Mouse (Mus musculus) limb, embryonic 15.5 days (tissue): ENCODE results near the gene Lin7c. TPM values are rescaled to one million over a fixed set of nuclear protein-coding genes. Genes with fewer than 3 reads are reported as not detected.

Experiments used
- ATAC-seq: fragments of 200-750 bp; cut with Nextera tagmentation; 2 replicates; pipeline ENCODE4 v1.8.0; 2017; ENCODE audit warnings: low read depth, moderate TSS enrichment; ENCODE audit not compliant: insufficient number of reproducible peaks, low FRiP score, low TSS enrichment
- H3K27ac ChIP-seq: fragments of 300-500 bp; sonication (generic); 2 replicates; pipeline ENCODE4 v1.5.1; 2015; ENCODE audit warnings: moderate library complexity, mild to moderate bottlenecking, inconsistent platforms
- H3K27me3 ChIP-seq: fragments of 300-500 bp; sonication (generic); 2 replicates; pipeline ENCODE4 v1.6.1; 2015; ENCODE audit warnings: inconsistent platforms
- H3K36me3 ChIP-seq: fragments of 300-500 bp; sonication (generic); 2 replicates; pipeline ENCODE4 v1.6.1; 2015; ENCODE audit warnings: inconsistent platforms
- H3K4me1 ChIP-seq: fragments of 300-500 bp; sonication (generic); 2 replicates; pipeline ENCODE4 v1.6.1; 2015; ENCODE audit warnings: inconsistent platforms
- H3K4me2 ChIP-seq: fragments of 300-500 bp; sonication (generic); 2 replicates; pipeline ENCODE4 v1.6.1; 2015; ENCODE audit warnings: mild to moderate bottlenecking, inconsistent platforms
- H3K4me3 ChIP-seq: fragments of 300-500 bp; sonication (generic); 2 replicates; pipeline ENCODE4 v1.5.1; 2015; ENCODE audit warnings: mild to moderate bottlenecking, inconsistent platforms
- H3K9ac ChIP-seq: fragments of 300-500 bp; sonication (generic); 2 replicates; pipeline ENCODE4 v1.6.1; 2015; ENCODE audit warnings: inconsistent platforms
- H3K9me3 ChIP-seq: fragments of 300-500 bp; sonication (generic); 2 replicates; pipeline ENCODE4 v1.6.1; 2016; ENCODE audit warnings: inconsistent platforms
- WGBS: fragments of 180-500 bp; shearing (Covaris S2); methylation state at CpG from one replicate; pipeline ENCODE4 v1.1.7; 2015; 5-methylcytosine and 5-hydroxymethylcytosine counted together
- polyA plus RNA-seq: library from polyadenylated mRNA; unstranded; fragments of >200 nt; fragmentation: Nextera tagmentation; extraction: Ambion mirVana; gene quantifications from 2 replicates; pipeline ENCODE4 v1.2.1, GENCODE M21; 2015

Lin7c gene
- polyA plus RNA-seq, 1 experiment from 2014 or later = 55.2 TPM

DNA sequence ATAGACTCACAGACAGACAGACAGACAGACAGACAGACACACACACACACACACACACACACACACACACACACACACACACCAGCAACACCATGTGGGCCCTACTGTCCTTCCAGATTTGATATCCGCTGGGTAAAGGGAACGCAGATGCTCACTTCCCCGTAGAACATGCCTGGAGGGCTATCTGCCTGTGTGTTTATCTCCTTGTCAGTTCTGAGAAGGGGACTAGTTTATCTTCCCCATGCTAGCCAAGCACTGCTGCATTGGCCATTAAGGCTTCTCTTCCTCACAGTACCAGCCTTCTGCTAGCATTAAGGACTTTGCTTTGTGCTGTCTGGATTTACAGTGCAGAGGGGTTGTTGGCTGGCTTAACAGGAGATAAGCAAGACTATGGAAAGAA is 38.6 kb downstream of the Lin7c start:
- Histone ChIP-seq H3K4me1 (peaks cover 20% of the 10 kb centered on the region), H3K27me3 (no peaks in the 10 kb centered on the region), H3K36me3 (peaks cover 5% of the 10 kb centered on the region; the same call in 1 of the 2 replicates), H3K9me3 (no peaks in the 10 kb centered on the region), H3K4me2 (no peak overlapping the region), H3K4me3 (no peak overlapping the region), H3K27ac (no peak overlapping the region), H3K9ac (no peak overlapping the region)
- no peak for ATAC-seq
- 67% methylated on average over 3 of the region's 3 CpGs for WGBS

- ATAC-seq = no peak
- Histone ChIP-seq H3K4me1 (peaks cover 20% of the 10 kb centered on the region), H3K36me3 (peaks cover 5% of the 10 kb centered on the region; the same call in 1 of the 2 replicates), H3K27me3 (no peaks in the 10 kb centered on the region), H3K27ac (no peak overlapping the region), H3K9me3 (no peaks in the 10 kb centered on the region), H3K4me3 (no peak overlapping the region), H3K4me2 (no peak overlapping the region), H3K9ac (no peak overlapping the region)
- WGBS = 92% methylated on average over 5 of the region's 5 CpGs
Observed at GRCm38 (mm10) chr2:109930366-109930765, 39.7 kb downstream of the Lin7c start.

- no peaks in the 10 kb centered on the region for H3K9me3 ChIP-seq
- H3K9ac ChIP-seq = no peak overlapping the region
- no peak for ATAC-seq
- no peak overlapping the region for H3K4me2 ChIP-seq
- H3K27me3 ChIP-seq = no peaks in the 10 kb centered on the region
- H3K36me3 ChIP-seq = peaks cover 3% of the 10 kb centered on the region; the same call in 1 of the 2 replicates
- H3K4me3 ChIP-seq = no peak overlapping the region
- WGBS = 94% methylated on average over 4 of the region's 4 CpGs
- H3K4me1 ChIP-seq = peaks cover 20% of the 10 kb centered on the region
- no peak overlapping the region for H3K27ac ChIP-seq
Observed at GRCm38 (mm10) chr2:109930771-109931170, 40.1 kb downstream of the Lin7c start.

GRCm38 (mm10) chr2:109931978-109932780 is 41.5 kb downstream of the Lin7c start:
- Histone ChIP-seq H3K27me3 (no peaks in the 10 kb centered on the region), H3K27ac (no peak overlapping the region; the same call in 1 of the 2 replicates), H3K4me3 (no peak overlapping the region), H3K4me1 (peaks cover 20% of the 10 kb centered on the region), H3K9ac (no peak overlapping the region), H3K36me3 (no peaks in the 10 kb centered on the region), H3K9me3 (no peaks in the 10 kb centered on the region), H3K4me2 (0 out of 2 replicates have a peak overlapping the region, but pooled peaks have one; percentile 20)
- 18% methylated on average over 13 of the region's 13 CpGs for WGBS
- no peak for ATAC-seq

DNA sequence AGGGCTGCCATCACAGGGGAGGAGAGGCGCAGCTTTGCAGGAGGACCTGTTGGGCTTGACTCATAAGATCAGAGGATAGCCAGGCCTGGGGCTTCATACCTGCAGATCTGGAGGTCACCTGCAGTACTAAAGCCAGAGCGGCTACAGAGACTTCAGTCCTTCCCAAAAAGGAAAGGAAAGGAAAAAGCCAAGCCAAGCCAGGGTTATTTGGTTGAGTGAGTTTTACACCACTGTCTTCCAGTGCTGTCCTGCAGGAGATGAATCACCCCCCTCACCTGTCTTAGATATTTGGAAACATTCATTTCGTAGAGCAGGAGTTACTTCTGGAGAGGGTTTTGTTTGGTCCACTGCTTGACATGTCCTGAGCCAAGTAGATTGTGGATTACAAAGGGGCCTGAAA is 42.5 kb downstream of the Lin7c start:
- Histone ChIP-seq H3K27me3 (no peaks in the 10 kb centered on the region), H3K4me1 (peaks cover 20% of the 10 kb centered on the region), H3K27ac (no peak overlapping the region), H3K4me3 (no peak overlapping the region), H3K36me3 (no peaks in the 10 kb centered on the region), H3K9me3 (no peaks in the 10 kb centered on the region), H3K9ac (no peak overlapping the region), H3K4me2 (no peak overlapping the region)
- WGBS = 68% methylated on average over 3 of the region's 3 CpGs
- no peak for ATAC-seq

- Histone ChIP-seq H3K36me3 (no peaks in the 10 kb centered on the region), H3K27me3 (no peaks in the 10 kb centered on the region), H3K4me1 (peaks cover 20% of the 10 kb centered on the region), H3K9ac (no peak overlapping the region), H3K4me2 (no peak overlapping the region), H3K27ac (no peak overlapping the region), H3K9me3 (no peaks in the 10 kb centered on the region), H3K4me3 (no peak overlapping the region)
- WGBS = 54% methylated on average over 4 of the region's 4 CpGs
- ATAC-seq = no peak
Observed at GRCm38 (mm10) chr2:109934086-109934485, 43.4 kb downstream of the Lin7c start.

- Histone ChIP-seq H3K4me1 (peaks cover 18% of the 10 kb centered on the region), H3K36me3 (no peaks in the 10 kb centered on the region), H3K27ac (no peak overlapping the region), H3K4me3 (no peak overlapping the region), H3K4me2 (no peak overlapping the region), H3K9me3 (no peaks in the 10 kb centered on the region), H3K27me3 (no peaks in the 10 kb centered on the region), H3K9ac (no peak overlapping the region)
- no peak for ATAC-seq
- 90% methylated on average over 3 of the region's 3 CpGs for WGBS
Observed at GRCm38 (mm10) chr2:109935194-109935593, 44.5 kb downstream of the Lin7c start.

DNA sequence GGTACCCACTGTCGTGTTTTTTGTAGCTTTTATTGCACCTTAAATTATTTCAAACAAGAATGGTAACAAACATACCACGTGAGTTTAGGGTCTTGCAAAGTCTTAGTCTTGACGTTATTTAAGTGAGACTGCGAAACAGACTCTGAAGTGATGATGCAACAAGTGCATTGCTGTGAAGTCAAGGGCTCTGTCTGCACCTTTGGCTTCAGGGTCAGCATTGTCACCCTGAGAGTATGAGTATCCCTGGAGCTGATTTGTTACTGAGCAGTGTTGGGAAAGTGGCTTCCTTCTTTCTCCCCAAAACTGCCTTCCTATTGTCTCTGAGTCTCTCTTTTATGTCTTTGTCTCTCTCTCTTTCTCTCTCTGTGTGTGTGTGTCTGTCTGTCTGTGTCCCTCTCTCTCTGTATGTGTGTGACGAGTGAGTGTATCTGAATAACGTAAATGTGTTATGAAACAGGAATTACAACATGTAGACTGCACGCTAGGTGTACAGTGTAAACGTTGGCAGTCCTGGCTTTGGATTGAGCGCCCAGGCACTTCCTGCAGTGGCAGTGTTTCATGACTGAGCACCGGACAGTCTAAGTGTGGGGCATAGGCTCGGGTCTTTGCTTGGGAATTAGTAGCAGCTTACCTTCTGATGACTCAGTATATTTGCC is 45.2 kb downstream of the Lin7c start:
- no peak overlapping the region for H3K4me2 ChIP-seq
- no peak overlapping the region for H3K9ac ChIP-seq
- no peaks in the 10 kb centered on the region for H3K36me3 ChIP-seq
- no peaks in the 10 kb centered on the region for H3K27me3 ChIP-seq
- no peak for ATAC-seq
- no peak overlapping the region for H3K27ac ChIP-seq
- no peaks in the 10 kb centered on the region for H3K9me3 ChIP-seq
- H3K4me3 ChIP-seq = no peak overlapping the region
- 62% methylated on average over 11 of the region's 11 CpGs for WGBS
- H3K4me1 ChIP-seq = peaks cover 18% of the 10 kb centered on the region

DNA sequence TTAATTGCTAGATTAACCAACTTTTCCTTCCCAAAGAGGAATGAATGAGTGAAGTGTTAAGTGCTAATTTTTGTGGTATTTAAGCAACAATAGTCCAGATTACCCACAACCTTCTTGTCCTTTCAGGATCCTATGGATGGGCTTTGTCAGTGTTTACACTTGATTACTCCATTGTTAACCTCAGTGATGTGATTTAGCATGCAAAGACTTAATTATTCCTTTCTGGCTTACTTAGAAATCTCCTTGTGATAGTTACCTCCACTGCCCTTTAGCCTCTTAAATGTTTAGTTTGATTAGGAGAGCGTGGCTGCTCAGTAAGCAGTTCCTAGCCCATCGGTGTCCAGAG is 45.7 kb downstream of the Lin7c start:
- no peak for ATAC-seq
- 54% methylated on average over 2 of the region's 2 CpGs for WGBS
- Histone ChIP-seq H3K4me3 (no peak overlapping the region), H3K27me3 (no peaks in the 10 kb centered on the region), H3K4me1 (peaks cover 17% of the 10 kb centered on the region), H3K9me3 (no peaks in the 10 kb centered on the region), H3K4me2 (no peak overlapping the region), H3K27ac (no peak overlapping the region), H3K36me3 (no peaks in the 10 kb centered on the region), H3K9ac (no peak overlapping the region)

DNA sequence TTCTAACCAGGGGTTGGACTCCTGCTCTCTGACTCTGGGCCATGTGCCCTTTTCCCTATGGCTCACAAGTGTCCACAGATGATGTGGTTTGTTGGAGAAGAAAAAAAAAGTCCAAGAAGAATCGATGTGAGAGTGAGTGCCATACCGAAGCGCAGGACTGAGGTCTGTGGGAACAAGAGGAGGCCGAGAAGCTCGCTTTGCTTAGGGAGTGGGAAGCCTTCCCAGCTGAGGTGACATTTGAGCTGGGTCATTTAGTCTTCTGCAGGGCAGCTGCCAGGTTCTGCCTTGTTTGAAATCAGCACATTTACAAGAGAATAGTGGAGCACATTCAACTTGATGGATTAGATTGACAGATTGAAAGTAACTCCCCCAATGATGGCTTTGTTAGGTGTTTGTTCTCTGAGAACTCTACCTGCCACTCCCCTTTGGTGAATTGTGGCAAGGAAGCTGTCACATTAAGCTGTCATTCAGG is 51.4 kb downstream of the Lin7c start:
- no peak overlapping the region for H3K4me3 ChIP-seq
- no peak overlapping the region for H3K9ac ChIP-seq
- H3K27me3 ChIP-seq = no peaks in the 10 kb centered on the region
- no peaks in the 10 kb centered on the region for H3K36me3 ChIP-seq
- H3K4me2 ChIP-seq = no peak overlapping the region
- no peaks in the 10 kb centered on the region for H3K9me3 ChIP-seq
- WGBS = 35% methylated on average over 5 of the region's 5 CpGs
- H3K27ac ChIP-seq = no peak overlapping the region
- no peak for ATAC-seq
- H3K4me1 ChIP-seq = no peaks in the 10 kb centered on the region

GRCm38 (mm10) chr2:109942810-109943570 is 52.3 kb downstream of the Lin7c start:
- Histone ChIP-seq H3K36me3 (no peaks in the 10 kb centered on the region), H3K27me3 (no peaks in the 10 kb centered on the region), H3K4me2 (no peak overlapping the region), H3K9ac (no peak overlapping the region), H3K4me1 (no peaks in the 10 kb centered on the region), H3K9me3 (no peaks in the 10 kb centered on the region), H3K27ac (no peak overlapping the region), H3K4me3 (no peak overlapping the region)
- ATAC-seq = no peak
- 75% methylated on average over 8 of the region's 8 CpGs for WGBS

DNA sequence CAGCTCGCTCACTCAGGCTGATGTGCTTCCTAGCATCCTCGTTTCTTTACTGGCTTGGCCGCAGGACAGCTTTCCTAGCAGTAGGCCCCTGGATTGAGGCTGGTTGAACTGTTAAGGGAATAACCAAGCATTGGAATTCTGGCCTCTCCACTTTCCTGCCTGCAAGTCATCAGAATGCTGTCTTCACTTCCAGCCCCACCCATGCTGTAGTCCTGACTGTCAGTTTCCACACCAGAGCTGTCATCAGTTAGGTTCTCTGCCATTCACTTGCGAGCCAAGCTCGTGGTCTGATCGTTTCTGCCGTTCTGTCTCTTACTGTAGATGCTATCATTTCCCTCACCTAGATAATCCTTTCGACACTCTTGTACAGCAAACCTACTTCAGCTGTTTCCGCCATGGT is 54.3 kb downstream of the Lin7c start:
- Histone ChIP-seq H3K9ac (no peak overlapping the region), H3K36me3 (no peaks in the 10 kb centered on the region), H3K4me1 (no peaks in the 10 kb centered on the region), H3K4me2 (no peak overlapping the region), H3K9me3 (no peaks in the 10 kb centered on the region), H3K4me3 (no peak overlapping the region), H3K27ac (no peak overlapping the region), H3K27me3 (no peaks in the 10 kb centered on the region)
- no peak for ATAC-seq
- WGBS = 68% methylated on average over 9 of the region's 9 CpGs
